10 mouse cellular contexts compared by ENCODE assay signal in genomic region chr2:68381881-68382280, GRCm38 (mm10).
DNase-seq lines count a peak whose midpoint lies in the region; ATAC-seq and TF ChIP-seq lines count a peak whose summit lies in the region.
"Had no signal": no experiment of that assay in that cellular context is flagged by ENCODE, and none has a peak within 500 bp of the region (broad histone marks: within the 10 kb centered on the region; RNA-seq: fewer than 3 reads in every experiment).

No protein-coding gene starts in this region.

- H3K36me3 ChIP-seq in kidney, embryonic 15.5 days: no peaks in the 10 kb centered on the region
- H3K36me3 ChIP-seq in limb, embryonic 10.5 days: peaks cover 27% of the 10 kb centered on the region
- H3K36me3 ChIP-seq in stomach, embryonic 16.5 days (ENCODE audit: control insufficient read depth, insufficient read depth, low read length): no peaks in the 10 kb centered on the region
- H3K36me3 ChIP-seq in lung, postnatal 0 days (ENCODE audit: insufficient read depth, low read length): no peaks in the 10 kb centered on the region
- H3K36me3 ChIP-seq: embryonic facial prominence, embryonic 15.5 days; limb, embryonic 15.5 days had no signal

- no peak overlapping the region for H3K9ac ChIP-seq in kidney, embryonic 15.5 days
- no peak overlapping the region; the same call in 1 of the 2 replicates for H3K9ac ChIP-seq in stomach, embryonic 16.5 days (ENCODE audit: low read length)
- no peak overlapping the region for H3K9ac ChIP-seq in lung, postnatal 0 days (replicated peaks; ENCODE audit: low read depth)
- H3K9ac ChIP-seq: embryonic facial prominence, embryonic 15.5 days; limb, embryonic 15.5 days had no signal

- ATAC-seq in kidney, embryonic 15.5 days (replicated peaks; ENCODE audit: low FRiP score): peak; percentile 30; the same call in 1 of the 2 replicates
- no peak for ATAC-seq in stomach, embryonic 16.5 days (ENCODE audit: insufficient read depth, low FRiP score)
- no peak for ATAC-seq in lung, postnatal 0 days

- DNase-seq in kidney, adult 8-10 months: no peak
- DNase-seq in limb, embryonic 10.5 days (ENCODE audit: low spot score): no peak
- DNase-seq in lung, postnatal 0 days (ENCODE audit: low spot score): no peak
- no peak for DNase-seq in cerebellum, adult 9-10 months
- DNase-seq: kidney, adult 2 months had no signal

- H3K4me1 ChIP-seq in kidney, embryonic 15.5 days: peaks cover 78% of the 10 kb centered on the region
- H3K4me1 ChIP-seq in bone marrow, adult 2 months (ENCODE audit: control insufficient read depth, insufficient read depth, low read length): peaks cover 4% of the 10 kb centered on the region; the same call in 1 of the 2 replicates
- H3K4me1 ChIP-seq in limb, embryonic 10.5 days: peaks cover 47% of the 10 kb centered on the region
- H3K4me1 ChIP-seq in stomach, embryonic 16.5 days (ENCODE audit: control insufficient read depth, insufficient read depth, low read length): peaks cover 27% of the 10 kb centered on the region
- H3K4me1 ChIP-seq in lung, postnatal 0 days (ENCODE audit: insufficient read depth, low read depth, low read length): peaks cover 3% of the 10 kb centered on the region; the same call in 1 of the 2 replicates

- TF ChIP-seq CTCF in bone marrow, adult 2 months (IDR thresholded peaks at IDR 0.05; ENCODE audit: control insufficient read depth, insufficient read depth, low read length): no peak
- no peak for TF ChIP-seq CTCF in lung, postnatal 0 days (IDR thresholded peaks at IDR 0.05)

- no peak overlapping the region for H3K4me2 ChIP-seq in kidney, embryonic 15.5 days
- H3K4me2 ChIP-seq in stomach, embryonic 16.5 days (ENCODE audit: low read depth, low read length): no peak overlapping the region
- H3K4me2 ChIP-seq in lung, postnatal 0 days (replicated peaks; ENCODE audit: low read depth, low read length): no peak overlapping the region
- H3K4me2 ChIP-seq: embryonic facial prominence, embryonic 15.5 days; limb, embryonic 15.5 days had no signal

- peak overlapping the region; percentile 60 for H3K27ac ChIP-seq in kidney, embryonic 15.5 days
- peak overlapping the region; percentile 87 for H3K27ac ChIP-seq in bone marrow, adult 2 months (ENCODE audit: control insufficient read depth, insufficient read depth, low read depth, low read length, poor library complexity)
- H3K27ac ChIP-seq in limb, embryonic 10.5 days: peak overlapping the region; percentile 61; the same call in 1 of the 2 replicates
- peak overlapping the region; percentile 84 for H3K27ac ChIP-seq in stomach, embryonic 16.5 days (ENCODE audit: low read length)
- H3K27ac ChIP-seq in lung, postnatal 0 days (ENCODE audit: low read length): no peak overlapping the region
- H3K27ac ChIP-seq: embryonic facial prominence, embryonic 15.5 days; limb, embryonic 15.5 days had no signal

- no peak overlapping the region for H3K4me3 ChIP-seq in kidney, embryonic 15.5 days (replicated peaks)
- H3K4me3 ChIP-seq in bone marrow, adult 2 months (replicated peaks; ENCODE audit: control insufficient read depth, low read depth, low read length): no peak overlapping the region
- no peak overlapping the region for H3K4me3 ChIP-seq in limb, embryonic 10.5 days
- no peak overlapping the region for H3K4me3 ChIP-seq in stomach, embryonic 16.5 days (replicated peaks; ENCODE audit: low read length)
- H3K4me3 ChIP-seq in lung, postnatal 0 days (ENCODE audit: low read depth, low read length): no peak overlapping the region
- H3K4me3 ChIP-seq: embryonic facial prominence, embryonic 15.5 days; limb, embryonic 15.5 days had no signal

- 63% methylated on average over 4 of the region's 4 CpGs for WGBS in kidney, embryonic 15.5 days
- WGBS in bone marrow, adult 2 months: 52% methylated on average over 4 of the region's 4 CpGs
- 77% methylated on average over 4 of the region's 4 CpGs for WGBS in limb, embryonic 10.5 days
- 61% methylated on average over 4 of the region's 4 CpGs for WGBS in stomach, embryonic 16.5 days
- 74% methylated on average over 4 of the region's 4 CpGs for WGBS in lung, postnatal 0 days

- H3K27me3 ChIP-seq in kidney, embryonic 15.5 days: no peaks in the 10 kb centered on the region
- H3K27me3 ChIP-seq in limb, embryonic 10.5 days (ENCODE audit: low read depth, poor library complexity, severe bottlenecking): no peaks in the 10 kb centered on the region
- no peaks in the 10 kb centered on the region for H3K27me3 ChIP-seq in stomach, embryonic 16.5 days (ENCODE audit: control insufficient read depth, insufficient read depth, low read length)
- H3K27me3 ChIP-seq in lung, postnatal 0 days (replicated peaks; ENCODE audit: insufficient read depth, low read length): no peaks in the 10 kb centered on the region
- H3K27me3 ChIP-seq: embryonic facial prominence, embryonic 15.5 days; limb, embryonic 15.5 days had no signal

- TF ChIP-seq POLR2A in bone marrow, adult 2 months (IDR thresholded peaks at IDR 0.05; ENCODE audit: borderline replicate concordance, control insufficient read depth, low read depth, low read length): no peak

- H3K9me3 ChIP-seq in kidney, embryonic 15.5 days (replicated peaks): no peaks in the 10 kb centered on the region
- no peaks in the 10 kb centered on the region for H3K9me3 ChIP-seq in limb, embryonic 10.5 days (replicated peaks)
- no peaks in the 10 kb centered on the region for H3K9me3 ChIP-seq in stomach, embryonic 16.5 days (replicated peaks; ENCODE audit: control insufficient read depth, low read length)
- no peaks in the 10 kb centered on the region for H3K9me3 ChIP-seq in lung, postnatal 0 days (ENCODE audit: low read length)
- H3K9me3 ChIP-seq: embryonic facial prominence, embryonic 15.5 days; limb, embryonic 15.5 days had no signal

- no peak for TF ChIP-seq EP300 in lung, postnatal 0 days (IDR thresholded peaks at IDR 0.05)
